Mouse (Mus musculus) heart, postnatal 36 days (tissue): Measurements from ENCODE around the gene Bsph1. TPM values are rescaled to one million over a fixed set of nuclear protein-coding genes. Genes with fewer than 3 reads are reported as not detected.
"Not testable (repeated sequence)": the region's sequence is repeated elsewhere in the genome, so short reads cannot be mapped to it uniquely, and the experiment has no call there.

Experiments
- DNase-seq, 2 experiments: peaks; one replicate each; pipeline ENCODE4 v3.0.0; 2021 to 2022
- intact Hi-C: fragments of 180-260 bp; cut with DNase I; formaldehyde crosslinking; loops from one replicate; pipeline ENCODE4 v1.15.1; 2025
- total RNA-seq, 2 experiments: library from RNA; stranded (reverse); gene quantifications; 2 replicates each; pipeline ENCODE4 v1.2.3; 2021

The Bsph1 gene
- total RNA-seq = not detected

DNA sequence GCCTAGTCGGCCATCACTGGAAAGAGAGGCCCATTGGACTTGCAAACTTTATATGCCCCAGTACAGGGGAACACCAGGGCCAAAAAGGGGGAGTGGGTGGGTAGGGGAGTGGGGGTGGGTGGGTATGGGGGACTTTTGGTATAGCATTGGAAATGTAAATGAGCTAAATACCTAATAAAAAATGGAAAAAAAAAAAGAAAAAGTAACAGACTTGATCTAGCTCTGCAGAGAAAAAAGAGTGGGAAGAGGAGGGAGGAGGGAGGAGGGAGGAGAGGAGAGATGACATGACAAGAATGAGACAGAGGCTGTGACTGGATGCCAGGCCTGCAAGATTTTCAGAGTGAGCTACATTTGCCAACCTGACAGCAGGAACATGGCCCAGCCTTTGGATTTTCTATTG is at the start of gene Bsph1:
Bsph1 (plus strand) TSS at position 301 of the 400 bp plus-strand sequence.
- DNase-seq, intact Hi-C loops: not testable (repeated sequence)

- intact Hi-C loops = loop anchor here (2.0 kb wide), 1 partner anchor 223 kb away; no protein-coding TSS in a partner anchor
- peak in 1 of 2 experiments; percentile 6 for DNase-seq
Measured at GRCm38 (mm10) chr7:13511539-13511938, 60.9 kb downstream of the Bsph1 start.

Other genes starting within 250 kb of the Bsph1 start
- gene Vmn1r89, start 237.8 kb upstream of the Bsph1 start, total RNA-seq = not detected
- gene Lig1, start 173.6 kb upstream of the Bsph1 start, total RNA-seq = 1 to 10 TPM; 3.5 to 5.0 TPM
- gene Zswim9, start 172.1 kb upstream of the Bsph1 start, total RNA-seq = 1 to 10 TPM; 7.8 to 8.1 TPM
- gene Pla2g4c, start 126.2 kb upstream of the Bsph1 start, total RNA-seq = under 1 TPM in 1 of 2 experiments, not detected in 1; 0.14 TPM
- not detected for gene Cabp5, start 52.7 kb upstream of the Bsph1 start, total RNA-seq
- gene Bsph2, start 120.2 kb downstream of the Bsph1 start, total RNA-seq = not detected
- not detected for gene Sult2a5, start 173.1 kb downstream of the Bsph1 start, total RNA-seq